Mouse (Mus musculus) intestine, embryonic 14.5 days (tissue): Measurements from ENCODE around the gene Fhit. TPM values are rescaled to one million over a fixed set of nuclear protein-coding genes. Genes with fewer than 3 reads are reported as not detected.

Experiments
- ATAC-seq: fragments of 200-750 bp; cut with Nextera tagmentation; replicated peaks from 2 replicates; pipeline ENCODE4 v1.8.0; 2017; ENCODE audit warnings: low read depth, moderate number of reproducible peaks, moderate TSS enrichment, moderate library complexity; ENCODE audit not compliant: low FRiP score, low TSS enrichment
- DNase-seq: peaks from one replicate; pipeline ENCODE4 v3.0.0-alpha.2; 2018; ENCODE audit warnings: low spot score
- H3K27ac ChIP-seq: fragments of 300-500 bp; sonication (generic); 2 replicates; pipeline ENCODE4 v1.5.1; 2014; ENCODE audit warnings: low read depth, mild to moderate bottlenecking, control low read depth
- H3K27me3 ChIP-seq: fragments of 300-500 bp; sonication (generic); replicated peaks from 2 replicates; pipeline ENCODE4 v1.6.1; 2014; ENCODE audit warnings: low read length, control low read depth; ENCODE audit not compliant: control insufficient read depth, insufficient read depth
- H3K36me3 ChIP-seq: fragments of 300-500 bp; sonication (generic); 2 replicates; pipeline ENCODE4 v1.6.1; 2014; ENCODE audit warnings: low read length, control low read depth; ENCODE audit not compliant: control insufficient read depth, insufficient read depth
- H3K4me1 ChIP-seq: fragments of 300-500 bp; sonication (generic); replicated peaks from 2 replicates; pipeline ENCODE4 v1.6.1; 2014; ENCODE audit warnings: low read length, control low read depth, mixed read lengths; ENCODE audit not compliant: control insufficient read depth, insufficient read depth
- H3K4me2 ChIP-seq: fragments of 300-500 bp; sonication (generic); 2 replicates; pipeline ENCODE4 v1.6.1; 2014; ENCODE audit warnings: low read length
- H3K4me3 ChIP-seq: fragments of 300-500 bp; sonication (generic); 2 replicates; pipeline ENCODE4 v1.5.1; 2014; ENCODE audit warnings: low read depth, low read length, control low read depth, mixed read lengths
- H3K9ac ChIP-seq: fragments of 300-500 bp; sonication (generic); 2 replicates; pipeline ENCODE4 v1.6.1; 2014; ENCODE audit warnings: mild to moderate bottlenecking, low read length
- H3K9me3 ChIP-seq: fragments of 300-500 bp; sonication (generic); 2 replicates; pipeline ENCODE4 v1.6.1; 2016; ENCODE audit warnings: low read length, control low read depth; ENCODE audit not compliant: control insufficient read depth
- WGBS: fragments of 180-500 bp; shearing (Covaris S2); extraction: QIAGEN DNeasy Blood & Tissue Kit; methylation state at CpG from one replicate; pipeline ENCODE4 v1.1.7; 2014; 5-methylcytosine and 5-hydroxymethylcytosine counted together
- polyA plus RNA-seq: library from polyadenylated mRNA; unstranded; fragments of >200 nt; fragmentation: Nextera tagmentation; extraction: Ambion mirVana; gene quantifications from 2 replicates; pipeline ENCODE4 v1.2.1, GENCODE M21; 2014

Gene Fhit
- polyA plus RNA-seq, 1 experiment from 2014 or later, result 15.6 TPM

DNA sequence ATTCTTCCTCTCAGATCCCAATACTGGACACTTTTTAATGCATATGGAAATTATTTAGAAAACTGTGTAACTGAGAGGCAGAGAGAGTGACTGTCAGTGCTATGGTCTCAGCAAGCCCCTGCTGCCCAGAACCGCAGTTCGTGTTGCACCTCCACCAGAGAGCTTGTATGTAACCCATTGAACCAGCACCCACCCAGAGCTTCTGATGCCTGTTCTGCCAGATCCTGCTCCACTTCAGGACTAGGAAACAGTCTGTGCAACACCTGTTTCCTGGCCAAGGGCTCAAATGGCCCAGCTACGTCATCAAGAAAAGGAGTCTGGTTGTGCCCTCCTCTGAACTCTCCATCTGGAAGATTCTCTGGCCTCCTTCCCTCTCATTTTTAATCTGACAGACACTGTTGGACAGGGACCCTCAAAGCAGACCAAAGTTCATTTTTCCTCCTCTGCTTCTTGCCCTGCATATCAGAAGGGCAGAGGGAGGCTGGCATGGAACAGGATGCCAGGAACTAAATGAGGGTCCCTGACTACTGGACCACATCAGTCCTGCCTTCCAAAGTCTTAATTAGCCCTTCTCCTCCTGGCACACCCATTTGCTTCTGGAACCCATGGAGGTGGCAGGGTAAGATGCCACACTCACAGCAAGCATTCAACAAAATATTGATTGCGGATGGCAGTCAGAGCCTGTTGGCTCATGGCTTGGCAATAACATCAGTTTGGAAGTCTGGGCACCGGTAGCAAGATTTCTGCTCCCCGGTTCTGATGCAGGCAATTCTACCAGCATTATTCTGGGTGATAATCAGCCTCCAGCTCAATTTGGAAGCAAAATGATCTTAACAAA, 29.0 kb downstream of the Fhit start:
- Histone ChIP-seq H3K4me2 (no peak overlapping the region), H3K4me1 (no peaks in the 10 kb centered on the region), H3K9me3 (no peaks in the 10 kb centered on the region), H3K9ac (no peak overlapping the region), H3K4me3 (no peak overlapping the region), H3K36me3 (no peaks in the 10 kb centered on the region), H3K27ac (no peak overlapping the region), H3K27me3 (no peaks in the 10 kb centered on the region)
- 86% methylated on average over 6 of the region's 6 CpGs for WGBS
- DNase-seq (no peak), ATAC-seq (no peak)

DNA sequence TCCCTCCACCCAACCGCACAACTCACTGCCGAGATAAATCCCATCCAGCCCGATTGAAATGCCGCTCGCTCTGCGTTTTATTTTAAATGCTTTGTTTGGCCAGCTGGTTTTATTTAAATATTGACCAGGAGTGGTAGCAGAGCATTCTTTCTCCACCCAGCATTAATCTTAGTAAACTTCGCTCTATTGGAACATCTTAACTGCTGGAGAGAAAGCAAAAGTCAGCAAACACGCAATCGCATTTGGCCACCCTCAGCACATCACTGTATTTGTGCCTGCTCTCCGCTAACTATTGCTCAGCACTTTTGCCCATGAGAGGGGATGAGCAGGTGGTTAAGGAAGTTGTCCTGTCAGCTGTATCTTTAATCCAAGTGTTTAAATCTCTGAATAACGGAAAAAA, 36.7 kb downstream of the Fhit start:
- no peak overlapping the region for H3K4me2 ChIP-seq

DNA sequence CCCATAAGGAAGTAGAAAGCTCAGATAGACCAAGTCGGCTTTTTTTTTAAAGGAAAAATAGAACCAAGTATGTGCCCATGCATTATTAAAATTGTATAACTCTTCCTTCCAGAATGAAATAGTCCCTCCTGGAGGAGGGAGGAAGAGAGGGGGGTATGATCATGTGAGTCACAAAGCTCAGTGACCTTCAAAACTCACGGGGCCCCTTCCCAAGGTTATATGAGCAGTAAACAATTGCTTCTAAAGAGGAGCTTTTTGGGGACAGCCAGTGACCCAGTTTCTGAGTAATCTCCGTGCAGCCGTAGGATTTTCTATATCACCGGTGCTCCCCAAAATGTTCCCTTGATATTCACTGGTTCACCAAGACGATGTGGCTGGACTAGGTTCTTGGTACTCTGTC, 42.8 kb downstream of the Fhit start:
- Histone ChIP-seq H3K9ac (no peak overlapping the region), H3K9me3 (no peaks in the 10 kb centered on the region), H3K27me3 (no peaks in the 10 kb centered on the region), H3K4me1 (no peaks in the 10 kb centered on the region), H3K4me3 (no peak overlapping the region), H3K4me2 (no peak overlapping the region), H3K36me3 (no peaks in the 10 kb centered on the region), H3K27ac (no peak overlapping the region)
- no peak for ATAC-seq
- DNase-seq, result no peak
- WGBS, result 93% methylated on average over 6 of the region's 6 CpGs

More for the DNA sequence above, 36.7 kb downstream of the Fhit start:
- no peaks in the 10 kb centered on the region for H3K4me1 ChIP-seq
- no peaks in the 10 kb centered on the region for H3K27me3 ChIP-seq
- H3K4me3 ChIP-seq, result no peak overlapping the region
- no peaks in the 10 kb centered on the region for H3K36me3 ChIP-seq
- H3K9me3 ChIP-seq, result no peaks in the 10 kb centered on the region
- WGBS, result 47% methylated on average over 11 of the region's 11 CpGs
- no peak overlapping the region for H3K9ac ChIP-seq
- no peak for DNase-seq
- H3K27ac ChIP-seq, result no peak overlapping the region
- ATAC-seq, result no peak

DNA sequence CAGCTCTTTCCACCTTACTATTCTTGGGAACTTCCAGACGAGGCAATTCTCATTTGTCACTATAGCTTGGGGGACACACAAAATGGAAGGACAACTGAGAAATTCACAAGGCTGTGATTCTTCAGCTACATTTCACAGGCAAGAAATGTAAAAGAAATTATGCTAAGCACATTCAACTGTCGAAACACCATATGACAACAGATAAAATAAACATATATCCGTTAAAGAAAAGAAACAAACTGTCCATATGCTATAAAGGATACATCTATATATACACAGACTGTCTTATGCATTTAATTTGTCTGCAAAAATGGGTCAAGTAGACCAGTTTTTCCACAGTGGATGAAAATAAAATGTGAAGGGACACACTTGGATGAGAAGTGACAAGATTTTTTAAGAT, 76.2 kb downstream of the Fhit start:
- H3K27ac ChIP-seq, result no peak overlapping the region
- no peak overlapping the region for H3K4me3 ChIP-seq
- H3K36me3 ChIP-seq, result no peaks in the 10 kb centered on the region
- H3K4me1 ChIP-seq, result no peaks in the 10 kb centered on the region
- no peaks in the 10 kb centered on the region for H3K27me3 ChIP-seq
- no peak for DNase-seq
- no peak overlapping the region for H3K4me2 ChIP-seq
- WGBS, result 62% methylated on average over 3 of the region's 3 CpGs
- H3K9ac ChIP-seq, result no peak overlapping the region
- ATAC-seq, result no peak
- no peaks in the 10 kb centered on the region for H3K9me3 ChIP-seq

DNA sequence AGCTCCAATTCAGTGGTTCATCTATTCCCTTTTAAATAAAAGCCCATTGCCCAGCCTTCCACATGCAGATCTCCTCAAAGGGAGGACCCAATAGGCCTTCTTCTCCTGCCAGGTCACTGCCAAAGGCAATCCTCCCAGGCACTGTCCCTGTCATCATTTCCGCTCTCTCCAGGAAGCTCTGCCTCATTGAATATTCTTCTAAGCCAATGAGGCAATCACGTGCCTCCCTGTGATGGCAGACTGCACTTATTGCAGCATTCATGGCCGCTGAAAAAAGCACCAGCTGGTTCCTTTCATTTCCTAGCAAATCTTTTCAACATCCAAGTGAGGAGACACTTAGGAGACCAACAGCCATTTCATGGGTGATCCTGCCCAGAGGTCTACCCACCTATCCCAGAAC, 77.9 kb downstream of the Fhit start:
- ATAC-seq (no peak), DNase-seq (no peak)
- no peak overlapping the region for H3K4me2 ChIP-seq
- WGBS, result 65% methylated on average over 3 of the region's 3 CpGs
- no peaks in the 10 kb centered on the region for H3K4me1 ChIP-seq
- H3K4me3 ChIP-seq, result no peak overlapping the region
- H3K27me3 ChIP-seq, result no peaks in the 10 kb centered on the region
- no peak overlapping the region for H3K9ac ChIP-seq
- H3K27ac ChIP-seq, result no peak overlapping the region
- no peaks in the 10 kb centered on the region for H3K36me3 ChIP-seq
- no peaks in the 10 kb centered on the region for H3K9me3 ChIP-seq

DNA sequence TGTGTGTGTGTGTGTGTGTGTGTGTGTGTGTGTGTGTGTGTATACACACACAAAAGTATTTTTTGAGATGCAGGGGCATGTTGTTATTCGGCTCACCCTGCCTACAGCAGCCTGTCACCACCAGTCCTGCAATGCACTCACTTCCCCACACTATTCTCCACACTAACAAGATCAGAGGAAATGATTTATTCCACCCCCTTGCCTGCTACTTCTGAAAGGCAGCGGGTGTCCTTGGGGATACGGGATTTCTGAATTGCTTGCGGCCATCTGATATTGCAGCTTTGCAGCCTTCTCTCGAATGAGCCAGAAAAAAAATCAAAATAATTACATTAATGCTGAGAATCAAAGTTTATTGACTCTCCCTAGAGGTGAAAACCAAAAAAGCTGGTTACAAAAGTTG, 78.4 kb downstream of the Fhit start:
- no peak overlapping the region for H3K4me2 ChIP-seq
- H3K4me1 ChIP-seq, result no peaks in the 10 kb centered on the region
- no peaks in the 10 kb centered on the region for H3K27me3 ChIP-seq
- H3K4me3 ChIP-seq, result no peak overlapping the region
- H3K9me3 ChIP-seq, result no peaks in the 10 kb centered on the region
- DNase-seq (no peak), ATAC-seq (no peak)
- H3K36me3 ChIP-seq, result no peaks in the 10 kb centered on the region
- H3K27ac ChIP-seq, result no peak overlapping the region
- no peak overlapping the region for H3K9ac ChIP-seq
- 74% methylated on average over 5 of the region's 5 CpGs for WGBS

DNA sequence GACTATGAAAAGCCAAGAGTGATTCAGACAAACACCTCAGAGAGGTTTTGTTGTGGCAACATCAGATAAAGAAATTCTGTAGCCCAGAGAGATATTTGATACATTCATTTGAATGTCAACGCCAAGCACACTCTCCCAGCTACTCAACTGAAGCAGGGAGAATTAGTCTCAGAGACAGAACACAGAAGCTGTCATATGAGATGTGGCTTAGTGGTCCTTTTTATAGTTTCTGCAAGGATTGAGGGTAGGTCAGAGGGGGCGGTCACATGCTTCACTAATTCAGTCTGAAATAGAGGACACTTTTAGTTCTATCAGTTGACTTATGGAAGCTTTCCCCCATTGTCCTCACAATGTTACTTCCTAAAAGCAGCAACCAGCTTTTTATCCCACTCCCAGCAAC, 98.2 kb downstream of the Fhit start:
- H3K27ac ChIP-seq, result no peak overlapping the region
- H3K36me3 ChIP-seq, result no peaks in the 10 kb centered on the region
- H3K9me3 ChIP-seq, result no peaks in the 10 kb centered on the region
- no peak overlapping the region for H3K9ac ChIP-seq
- H3K4me3 ChIP-seq, result no peak overlapping the region
- no peak for ATAC-seq
- H3K4me2 ChIP-seq, result no peak overlapping the region
- DNase-seq, result no peak
- 82% methylated on average over 2 of the region's 2 CpGs for WGBS
- no peaks in the 10 kb centered on the region for H3K27me3 ChIP-seq
- H3K4me1 ChIP-seq, result no peaks in the 10 kb centered on the region

DNA sequence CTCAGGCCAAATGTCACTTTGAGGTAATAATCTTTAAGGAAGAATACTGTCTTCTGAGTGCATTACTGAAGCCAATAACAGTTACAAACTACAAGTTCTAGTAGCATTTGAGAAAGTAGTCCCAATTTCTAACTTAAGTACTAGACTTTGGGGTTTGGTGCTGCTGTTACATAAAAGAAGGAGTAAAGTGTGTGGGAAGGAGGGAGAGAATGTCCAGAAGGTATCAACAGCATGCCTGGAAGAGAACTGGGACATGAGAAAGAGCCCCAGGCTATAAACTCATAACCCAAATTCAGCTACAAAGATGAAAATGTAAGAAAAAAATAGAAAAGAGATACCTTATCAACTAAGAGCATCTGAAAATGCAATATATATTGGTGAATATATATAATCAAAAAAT, 101.6 kb downstream of the Fhit start:
- DNase-seq (no peak), ATAC-seq (no peak)
- no peaks in the 10 kb centered on the region for H3K4me1 ChIP-seq
- H3K36me3 ChIP-seq, result no peaks in the 10 kb centered on the region
- H3K9me3 ChIP-seq, result no peaks in the 10 kb centered on the region
- no peaks in the 10 kb centered on the region for H3K27me3 ChIP-seq
- no peak overlapping the region for H3K4me2 ChIP-seq
- no peak overlapping the region for H3K4me3 ChIP-seq
- no peak overlapping the region for H3K9ac ChIP-seq
- no peak overlapping the region for H3K27ac ChIP-seq
